Mouse (Mus musculus): ENCODE measurements at regions not wholly inside any gene's neighbourhood (a gene's known extent, or its start where the extent isn't known, plus 50 kb on each side); places are given as distances from the start of the nearest gene placed in this dataset.

DNA sequence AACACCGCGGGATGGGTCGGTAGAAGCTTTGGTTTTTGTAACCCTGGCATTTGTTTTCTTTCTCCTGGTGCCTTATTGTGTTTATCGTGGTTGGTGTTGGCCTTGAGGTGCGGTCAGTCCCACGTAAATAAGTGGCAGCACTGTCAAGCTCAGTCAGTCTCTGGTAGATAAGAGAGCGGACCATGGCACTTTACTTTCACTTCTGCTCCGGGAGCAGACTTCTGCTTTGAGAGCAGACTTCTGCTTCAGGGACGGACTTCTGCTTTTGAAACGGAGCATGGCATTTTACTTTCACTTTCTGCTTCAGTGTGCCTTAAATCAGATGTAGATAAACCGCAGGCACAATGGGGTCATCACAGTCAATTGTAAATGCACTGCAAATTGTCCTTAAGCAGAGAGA, 54.3 kb upstream of the Ccdc66 start:
- intact Hi-C loops (cut with DNase I): loop anchor here (10.0 kb wide), 1 partner anchor 98 kb away; no protein-coding TSS in a partner anchor

DNA sequence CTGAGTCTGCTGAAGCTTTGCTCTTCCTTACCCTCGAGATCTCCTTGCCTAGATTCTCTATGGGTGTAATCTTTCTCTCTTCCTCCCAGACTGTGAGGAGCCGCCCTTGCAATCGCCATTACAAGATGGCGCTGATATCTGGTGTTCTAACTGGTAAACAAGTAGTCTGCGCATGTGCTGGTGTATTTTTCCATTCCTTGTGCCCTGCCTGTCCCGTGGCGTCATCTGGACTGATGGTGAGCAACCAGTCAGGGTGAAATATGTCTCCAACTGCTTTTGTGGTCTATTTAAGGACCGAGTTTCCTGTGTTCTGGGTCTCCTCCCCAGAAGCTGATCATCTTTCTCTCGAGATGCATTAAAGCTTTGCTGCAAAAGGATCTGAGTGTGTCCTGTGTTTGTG, 53.7 kb upstream of the Ccdc66 start:
- intact Hi-C loops (cut with DNase I): loop anchor here (10.0 kb wide), 1 partner anchor 97 kb away; no protein-coding TSS in a partner anchor

DNA sequence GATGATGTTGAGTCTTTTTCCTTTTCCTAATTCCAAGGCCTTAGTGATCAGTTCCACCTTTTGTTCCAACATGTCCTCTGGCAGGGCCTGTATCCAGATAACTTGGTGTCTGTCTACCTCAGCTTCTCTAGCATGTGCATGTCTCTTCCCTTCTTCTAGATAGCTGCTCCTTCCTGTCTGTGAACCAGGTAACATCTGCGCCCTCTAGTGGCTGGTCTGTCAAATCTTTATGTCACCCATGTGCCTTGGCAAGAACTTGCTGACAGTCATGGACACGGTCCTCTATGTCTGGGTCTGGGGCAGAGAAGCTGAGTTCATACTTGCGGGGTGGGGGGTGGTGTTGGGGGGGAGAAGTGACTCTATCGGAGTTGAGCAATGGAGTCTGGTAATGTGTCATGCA, 52.2 kb upstream of the Ccdc66 start:
- intact Hi-C loops (cut with DNase I): loop anchor here (10.0 kb wide), 1 partner anchor 96 kb away; no protein-coding TSS in a partner anchor

DNA sequence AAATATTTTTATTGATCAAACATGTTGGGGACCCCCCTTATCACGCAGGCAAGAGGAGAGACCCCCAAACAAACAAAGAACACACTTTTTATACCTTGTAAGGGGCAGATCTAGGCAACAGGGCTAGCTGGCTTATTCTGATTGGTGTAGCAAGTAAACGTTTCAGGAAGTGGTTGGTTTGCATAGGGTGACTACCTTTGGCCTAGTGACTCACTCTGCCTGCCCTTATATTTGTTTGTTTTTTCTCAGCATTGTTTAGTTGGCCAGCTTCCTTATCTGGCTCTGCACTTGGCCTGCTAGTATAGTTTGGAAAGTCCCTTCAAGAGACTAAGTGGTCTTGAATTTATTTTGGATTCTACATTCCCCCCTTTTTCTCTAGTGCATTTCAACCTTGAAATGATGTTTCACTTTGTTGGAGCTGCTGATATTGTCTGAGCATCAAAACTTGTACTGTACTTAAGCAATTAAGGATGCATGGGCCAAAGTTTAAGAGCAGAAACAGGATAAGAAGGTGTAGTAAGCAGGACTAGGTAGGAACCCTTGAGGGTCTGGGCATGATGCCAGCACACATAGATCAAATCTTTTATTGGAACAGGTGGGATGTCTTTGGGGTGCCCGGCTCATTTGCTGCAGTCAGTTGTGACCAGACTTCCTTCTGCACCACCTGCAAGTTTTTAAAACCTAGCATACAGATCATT, 50.7 kb upstream of the Ccdc66 start:
- intact Hi-C loops (cut with DNase I): no loop called here
